Mouse (Mus musculus): ENCODE data around the gene Mrrf. TPM values are rescaled to one million over a fixed set of nuclear protein-coding genes. Genes with fewer than 3 reads are reported as not detected.

Gene Mrrf
- total and polyA plus RNA-seq, 2 experiments from 2014 or later: 14.0 to 21.9 TPM

- Histone ChIP-seq H3K36me3 (ENCODE audit: insufficient read depth) (no peaks in the 10 kb centered on the region), H3K9ac (no peak overlapping the region), H3K4me2 (ENCODE audit: low read depth) (no peak overlapping the region), H3K27ac (ENCODE audit: low read depth, low read length) (no peak overlapping the region), H3K4me1 (ENCODE audit: insufficient read depth) (no peaks in the 10 kb centered on the region), H3K4me3 (ENCODE audit: low read depth, low read length) (no peak overlapping the region), H3K27me3 (ENCODE audit: insufficient read depth, low read length) (no peaks in the 10 kb centered on the region), H3K9me3 (ENCODE audit: low read length) (no peaks in the 10 kb centered on the region)
- ATAC-seq: no peak
- 84% methylated on average over 3 of the region's 3 CpGs for WGBS
- peak; percentile 32; the same call in 1 of the 2 replicates for TF ChIP-seq CTCF (IDR thresholded peaks at IDR 0.05; ENCODE audit: low read depth)
- DNase-seq: no peak
Measured at GRCm38 (mm10) chr2:36238467-36238866, 102.3 kb downstream of the Mrrf start.

- ATAC-seq (no peak), DNase-seq (no peak)
- Histone ChIP-seq H3K4me2 (ENCODE audit: low read depth) (no peak overlapping the region), H3K9ac (no peak overlapping the region), H3K27ac (ENCODE audit: low read depth, low read length) (no peak overlapping the region), H3K36me3 (ENCODE audit: insufficient read depth) (no peaks in the 10 kb centered on the region), H3K4me1 (ENCODE audit: insufficient read depth) (no peaks in the 10 kb centered on the region), H3K27me3 (ENCODE audit: insufficient read depth, low read length) (no peaks in the 10 kb centered on the region), H3K9me3 (ENCODE audit: low read length) (no peaks in the 10 kb centered on the region), H3K4me3 (ENCODE audit: low read depth, low read length) (no peak overlapping the region)
- TF ChIP-seq CTCF (IDR thresholded peaks at IDR 0.05; ENCODE audit: low read depth): no peak
- WGBS: 78% methylated on average over 2 of the region's 2 CpGs
Measured at GRCm38 (mm10) chr2:36238951-36239350, 102.8 kb downstream of the Mrrf start.

Other genes with a start within 250 kb of the Mrrf start
- gene Ttll11, start 156.5 kb upstream of the Mrrf start, total RNA-seq (2014; rRNA removed): 6.9 and 9.2 TPM in 2 replicates
- gene Ttll11, start 156.5 kb upstream of the Mrrf start, polyA plus RNA-seq (2015; fragmentation: Nextera tagmentation; extraction: Ambion mirVana): 6.4 and 7.2 TPM in 2 replicates
- gene Ndufa8, start 87.0 kb upstream of the Mrrf start, total RNA-seq (2014; rRNA removed): 74.0 and 111 TPM in 2 replicates
- 333 and 372 TPM in 2 replicates for gene Ndufa8, start 87.0 kb upstream of the Mrrf start, polyA plus RNA-seq (2015; fragmentation: Nextera tagmentation; extraction: Ambion mirVana)
- gene Morn5, start 86.9 kb upstream of the Mrrf start, total RNA-seq (2014; rRNA removed): 1.0 and 2.2 TPM in 2 replicates
- 3.9 and 4.4 TPM in 2 replicates for gene Morn5, start 86.9 kb upstream of the Mrrf start, polyA plus RNA-seq (2015; fragmentation: Nextera tagmentation; extraction: Ambion mirVana)
- 55.9 and 83.5 TPM in 2 replicates for gene Lhx6, start 31.0 kb upstream of the Mrrf start, total RNA-seq (2014; rRNA removed)
- 16.4 and 31.0 TPM in 2 replicates for gene Lhx6, start 31.0 kb upstream of the Mrrf start, polyA plus RNA-seq (2015; fragmentation: Nextera tagmentation; extraction: Ambion mirVana)
- gene Rbm18, start 384 bp downstream of the Mrrf start, total RNA-seq (2014; rRNA removed): 54.6 and 61.4 TPM in 2 replicates
- gene Rbm18, start 384 bp downstream of the Mrrf start, polyA plus RNA-seq (2015; fragmentation: Nextera tagmentation; extraction: Ambion mirVana): 86.4 and 98.7 TPM in 2 replicates
- 4.9 and 6.6 TPM in 2 replicates for gene Ptgs1, start 94.0 kb downstream of the Mrrf start, total RNA-seq (2014; rRNA removed)
- 4.4 and 5.5 TPM in 2 replicates for gene Ptgs1, start 94.0 kb downstream of the Mrrf start, polyA plus RNA-seq (2015; fragmentation: Nextera tagmentation; extraction: Ambion mirVana)
- not detected in 2 replicates for gene Olfr338, start 237.1 kb downstream of the Mrrf start, total RNA-seq (2014; rRNA removed)
- gene Olfr338, start 237.1 kb downstream of the Mrrf start, polyA plus RNA-seq (2015; fragmentation: Nextera tagmentation; extraction: Ambion mirVana): not detected in 2 replicates

Data from forebrain, postnatal 0 days (tissue).